Mouse (Mus musculus): ENCODE measurements at regions not wholly inside any gene's neighbourhood (a gene's known extent, or its start where the extent isn't known, plus 50 kb on each side); places are given as distances from the start of the nearest gene placed in this dataset.

- CTCF ChIA-PET, result no interaction called here
Observed at GRCm38 (mm10) chrX:42431851-42432635, 57.4 kb upstream of the Tex13c2 start.
